Mouse (Mus musculus) erythroblast, embryonic 14.5 days (primary cell): Measurements from ENCODE around the gene Uncx. TPM values are rescaled to one million over a fixed set of nuclear protein-coding genes. Genes with fewer than 3 reads are reported as not detected.
"Not testable (repeated sequence)": the region's sequence is repeated elsewhere in the genome, so short reads cannot be mapped to it uniquely, and the experiment has no call there.

Experiments
- H3K27me3 ChIP-seq: 2 replicates; pipeline ENCODE4 v1.6.1; 2012; ENCODE audit warnings: inconsistent platforms; ENCODE audit not compliant: control insufficient read depth
- H3K36me3 ChIP-seq: 2 replicates; pipeline ENCODE4 v1.6.1; 2012; ENCODE audit warnings: mild to moderate bottlenecking, inconsistent platforms; ENCODE audit not compliant: control insufficient read depth
- H3K4me1 ChIP-seq: 2 replicates; pipeline ENCODE4 v1.6.1; 2012; ENCODE audit warnings: inconsistent platforms; ENCODE audit not compliant: control insufficient read depth
- H3K4me3 ChIP-seq: replicated peaks from 2 replicates; pipeline ENCODE3; 2012; ENCODE audit warnings: moderate library complexity, mild to moderate bottlenecking, inconsistent platforms
- H3K9me3 ChIP-seq: 2 replicates; pipeline ENCODE4 v1.6.1; 2012; ENCODE audit warnings: low read length, inconsistent platforms, mixed read lengths; ENCODE audit not compliant: control insufficient read depth
- GATA1 ChIP-seq: IDR thresholded peaks from 2 replicates; pipeline ENCODE4 v1.6.1; 2012; ENCODE audit warnings: low read length, inconsistent platforms, mixed read lengths
- TAL1 ChIP-seq: IDR thresholded peaks from 3 replicates; pipeline ENCODE4 v1.6.1; 2012; ENCODE audit warnings: low read length, inconsistent platforms, mixed read lengths
- polyA plus RNA-seq: library from polyadenylated mRNA; stranded (reverse); fragments of >175 nt; gene quantifications from 2 replicates; pipeline ENCODE4 v1.2.3, GENCODE M21; 2012

The Uncx gene
- polyA plus RNA-seq, 1 experiment, result not detected

DNA sequence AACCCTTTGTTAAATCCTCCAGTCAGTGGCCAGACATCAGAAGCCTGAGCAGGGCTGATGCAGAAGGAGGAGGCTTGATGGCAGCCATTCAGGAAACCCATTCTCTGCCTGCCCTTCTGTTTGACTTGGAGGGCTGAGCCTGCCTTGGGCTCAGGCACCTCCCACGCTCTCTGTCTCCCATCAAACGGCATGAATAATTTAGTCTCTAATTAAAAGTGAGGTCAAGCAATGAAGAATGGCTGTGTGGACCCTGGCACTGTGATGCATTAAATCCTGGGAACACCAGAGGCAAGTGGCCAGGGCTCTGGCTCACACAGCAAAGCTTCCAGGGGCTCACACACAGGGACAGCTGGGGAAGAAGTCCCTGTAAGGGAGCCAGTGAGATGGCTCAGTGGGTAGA lies 24.8 kb downstream of the Uncx start:
- H3K4me1 ChIP-seq, result no peaks in the 10 kb centered on the region
- no peak overlapping the region for H3K4me3 ChIP-seq
- peaks cover 53% of the 10 kb centered on the region for H3K27me3 ChIP-seq
- H3K9me3 ChIP-seq, result no peaks in the 10 kb centered on the region
- H3K36me3 ChIP-seq, result no peaks in the 10 kb centered on the region
- no peak for TF ChIP-seq TAL1
- no peak for TF ChIP-seq GATA1

DNA sequence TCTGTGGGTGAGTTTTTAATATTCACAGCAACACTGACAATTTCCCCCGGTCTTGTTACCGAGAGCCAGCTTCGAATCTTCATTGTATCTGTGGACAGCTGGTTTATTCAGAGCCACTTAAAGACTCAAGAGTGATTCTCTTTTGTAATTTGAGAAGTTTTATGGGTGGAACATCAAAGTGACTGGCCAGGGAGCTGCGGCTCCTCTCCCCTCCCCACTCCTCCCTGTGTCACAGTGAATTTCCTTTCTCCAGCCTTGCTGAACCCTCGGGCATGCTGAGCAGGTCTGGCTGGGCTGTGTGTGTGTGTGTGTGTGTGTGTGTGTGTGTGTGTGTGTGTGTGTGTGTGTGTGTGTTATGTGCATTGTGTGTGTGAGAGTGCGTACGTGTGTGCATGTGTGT lies 29.2 kb downstream of the Uncx start:
- Histone ChIP-seq H3K36me3 (no peaks in the 10 kb centered on the region), H3K9me3 (peaks cover 9% of the 10 kb centered on the region), H3K4me1 (no peaks in the 10 kb centered on the region), H3K4me3 (no peak overlapping the region), H3K27me3 (peaks cover 30% of the 10 kb centered on the region)
- TF ChIP-seq TAL1, result no peak
- no peak for TF ChIP-seq GATA1

DNA sequence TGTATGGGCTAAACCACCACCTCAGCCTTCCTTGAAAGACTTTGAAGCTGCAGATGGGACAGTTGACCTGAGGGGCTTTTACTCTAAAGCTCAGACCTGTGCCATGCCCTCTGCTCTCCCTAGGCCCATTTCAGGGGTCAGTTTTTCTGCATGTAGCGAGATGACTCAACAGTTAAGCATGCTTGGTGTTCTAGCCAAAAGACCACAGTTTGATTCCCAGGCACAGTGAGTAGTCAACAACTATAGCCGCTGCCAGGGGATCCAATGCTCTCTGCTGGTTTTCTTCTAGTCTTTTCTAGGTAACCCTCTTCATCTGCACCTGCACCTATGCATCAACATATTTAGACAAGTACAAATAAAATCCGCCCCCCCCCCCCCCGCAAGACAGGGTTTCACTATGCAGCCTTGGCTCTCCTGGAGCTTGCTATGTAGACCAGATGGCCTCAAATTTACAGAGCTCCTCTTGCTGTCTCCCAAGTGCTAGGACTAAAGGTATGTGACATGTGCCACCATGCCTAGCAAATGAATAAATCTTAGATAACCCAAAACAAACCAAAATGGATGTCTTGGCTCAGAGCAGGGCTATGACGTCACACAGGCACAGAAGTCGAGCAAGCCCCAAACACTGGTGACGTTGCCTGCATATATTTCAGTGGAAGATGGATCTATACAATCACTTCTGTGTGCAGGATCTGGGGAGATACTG lies 30.5 kb downstream of the Uncx start:
- Histone ChIP-seq H3K27me3 (peaks cover 29% of the 10 kb centered on the region), H3K9me3 (peaks cover 9% of the 10 kb centered on the region), H3K4me3 (no peak overlapping the region), H3K4me1 (no peaks in the 10 kb centered on the region), H3K36me3 (no peaks in the 10 kb centered on the region)
- no peak for TF ChIP-seq GATA1
- no peak for TF ChIP-seq TAL1

DNA sequence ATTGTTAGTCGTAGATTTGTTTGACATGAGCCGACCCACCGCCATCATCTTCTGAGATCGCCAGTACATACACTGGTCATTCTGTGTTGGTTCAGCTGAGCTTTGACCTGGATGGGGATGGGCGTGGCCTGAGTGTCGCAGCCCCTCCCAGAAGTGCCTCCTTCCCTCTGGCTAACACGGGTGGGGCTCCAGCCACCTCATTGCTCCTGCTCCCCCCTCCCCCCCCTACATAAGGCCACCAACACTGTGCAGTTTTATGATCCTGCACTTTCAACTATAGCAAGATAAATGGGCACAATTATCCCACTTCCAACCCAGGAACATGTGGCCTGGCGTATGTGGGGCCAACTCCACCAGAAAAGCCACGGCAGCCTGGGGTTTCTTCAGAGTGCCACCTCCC lies 31.8 kb downstream of the Uncx start:
- TF ChIP-seq GATA1, result no peak
- no peak for TF ChIP-seq TAL1
- H3K4me3 ChIP-seq, result no peak overlapping the region

DNA sequence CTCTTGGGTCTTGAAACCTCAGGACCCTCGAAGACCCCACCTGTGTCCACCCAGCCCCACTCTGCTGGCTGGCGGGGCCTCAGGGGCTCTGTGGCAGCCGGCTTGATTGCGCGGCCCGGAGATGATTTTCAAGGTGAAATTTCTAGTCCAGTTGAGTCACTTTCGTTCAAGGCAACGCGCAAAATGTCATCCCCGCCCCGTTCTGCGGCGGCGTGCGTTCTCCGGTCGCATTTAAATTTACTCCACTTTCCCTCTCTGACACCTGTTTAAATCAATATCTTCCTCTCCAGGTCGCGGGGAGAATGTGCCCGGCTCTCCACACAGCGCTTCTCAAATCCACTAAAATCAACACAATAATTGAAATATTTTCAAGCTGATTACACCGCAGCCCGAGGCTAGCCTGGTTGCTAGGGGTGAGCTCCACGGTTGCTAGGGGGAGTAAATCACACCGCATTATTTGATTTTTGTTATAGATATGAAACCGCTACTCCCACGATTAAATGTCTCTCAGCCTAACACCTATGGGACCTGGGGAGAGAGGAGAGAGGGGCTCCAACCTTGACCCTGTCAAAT lies 37.0 kb downstream of the Uncx start:
- Histone ChIP-seq H3K4me1 (no peaks in the 10 kb centered on the region), H3K9me3 (peaks cover 9% of the 10 kb centered on the region), H3K36me3 (no peaks in the 10 kb centered on the region), H3K4me3 (no peak overlapping the region), H3K27me3 (peaks cover 71% of the 10 kb centered on the region)
- TF ChIP-seq TAL1, result no peak
- TF ChIP-seq GATA1, result no peak

More for the DNA sequence above, 31.8 kb downstream of the Uncx start:
- Histone ChIP-seq H3K9me3 (peaks cover 9% of the 10 kb centered on the region), H3K27me3 (peaks cover 30% of the 10 kb centered on the region), H3K4me1 (no peaks in the 10 kb centered on the region), H3K36me3 (no peaks in the 10 kb centered on the region)

DNA sequence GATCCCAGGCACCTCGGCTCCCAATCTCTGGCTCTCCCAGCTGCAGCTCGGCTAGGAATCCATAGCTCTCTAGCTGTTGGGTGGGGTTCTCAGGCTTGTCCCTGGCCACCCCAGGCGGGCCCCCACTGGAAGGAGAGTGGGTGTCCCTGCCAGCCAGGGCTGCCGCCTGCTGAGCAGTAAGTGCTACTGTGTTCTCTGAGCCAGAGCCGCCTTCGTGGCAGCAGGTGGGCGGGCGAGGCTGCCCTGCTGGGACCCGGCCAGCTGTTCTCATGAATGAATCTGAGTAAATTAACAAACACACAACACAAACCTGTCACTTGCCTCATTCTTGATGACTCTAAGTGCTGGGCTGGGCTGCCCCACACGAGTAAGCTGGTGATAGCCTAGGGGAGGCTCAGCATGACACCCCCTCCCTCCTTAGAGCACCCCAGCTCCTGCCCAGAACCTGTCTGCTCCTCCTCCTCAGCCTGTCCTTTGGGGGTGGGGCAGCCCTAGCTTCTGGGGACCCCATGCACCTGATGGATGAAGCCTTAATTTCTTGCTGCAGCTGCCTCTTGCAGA lies 38.1 kb downstream of the Uncx start:
- peaks cover 83% of the 10 kb centered on the region for H3K27me3 ChIP-seq

DNA sequence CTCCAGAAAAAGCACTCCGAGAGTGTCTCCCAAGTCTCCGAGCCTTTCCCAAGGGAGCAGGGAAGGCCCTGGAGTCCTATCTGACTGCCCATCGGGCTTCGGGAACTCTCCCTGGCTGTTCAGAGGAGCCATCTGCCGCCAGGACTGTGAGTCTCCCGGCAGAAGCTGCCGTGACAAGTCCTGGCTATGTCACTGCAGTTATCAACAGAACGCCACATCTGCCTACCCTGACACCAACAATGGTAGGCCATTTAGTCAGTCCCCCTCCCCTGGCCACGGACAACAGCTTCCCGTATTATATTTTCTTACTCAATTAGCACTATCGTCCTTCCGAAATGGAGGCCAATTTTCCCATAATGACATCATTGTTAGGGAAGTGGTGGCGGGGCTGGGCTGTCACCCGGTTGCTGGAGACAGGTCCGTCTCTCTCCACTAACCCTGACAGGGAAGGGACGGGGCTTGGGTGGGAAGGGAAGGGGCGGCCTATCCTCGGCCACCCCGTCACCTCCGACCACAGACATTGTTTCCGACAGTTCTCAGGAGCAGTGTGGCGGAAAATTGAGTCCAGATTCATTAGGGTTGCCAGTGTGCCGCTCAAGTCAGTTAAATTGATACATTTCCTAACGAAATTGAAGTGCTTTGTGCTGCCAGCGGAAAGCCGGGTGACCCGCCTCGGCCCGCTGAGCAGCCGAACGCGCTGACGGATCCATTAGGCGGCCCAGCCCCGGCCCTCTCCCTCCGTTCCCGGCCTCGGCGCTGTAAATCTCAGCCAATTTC lies 41.9 kb downstream of the Uncx start:
- Histone ChIP-seq H3K36me3 (no peaks in the 10 kb centered on the region), H3K27me3 (peaks cover 68% of the 10 kb centered on the region), H3K4me1 (no peaks in the 10 kb centered on the region), H3K4me3 (no peak overlapping the region), H3K9me3 (peaks cover 9% of the 10 kb centered on the region; the same call in 1 of the 2 replicates)
- TF ChIP-seq GATA1 (no peak), TAL1 (no peak)

More for the DNA sequence above, 38.1 kb downstream of the Uncx start:
- TF ChIP-seq TAL1 (no peak), GATA1 (no peak)
- H3K36me3 ChIP-seq, result no peaks in the 10 kb centered on the region
- no peak overlapping the region for H3K4me3 ChIP-seq
- H3K4me1 ChIP-seq, result no peaks in the 10 kb centered on the region
- H3K9me3 ChIP-seq, result peaks cover 9% of the 10 kb centered on the region

DNA sequence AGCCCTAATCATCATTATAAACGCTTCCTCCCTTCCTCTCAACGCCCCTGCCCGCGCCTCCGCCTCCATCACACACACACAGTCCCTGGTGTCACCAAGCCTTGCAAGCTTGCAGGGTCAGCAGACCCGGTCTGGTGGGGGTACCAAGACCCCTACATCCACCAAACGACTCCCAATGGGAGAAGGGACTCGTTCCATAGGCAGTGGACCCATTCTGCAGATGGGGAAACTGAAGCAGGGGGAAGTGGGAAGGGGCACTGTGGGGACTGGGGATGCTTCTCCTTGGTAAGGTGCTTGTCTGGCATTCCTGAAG lies 42.4 kb downstream of the Uncx start:
- no peaks in the 10 kb centered on the region for H3K4me1 ChIP-seq
- no peaks in the 10 kb centered on the region for H3K36me3 ChIP-seq
- H3K9me3 ChIP-seq, result peaks cover 9% of the 10 kb centered on the region; the same call in 1 of the 2 replicates
- no peak overlapping the region for H3K4me3 ChIP-seq
- H3K27me3 ChIP-seq, result peaks cover 63% of the 10 kb centered on the region
- no peak for TF ChIP-seq GATA1

DNA sequence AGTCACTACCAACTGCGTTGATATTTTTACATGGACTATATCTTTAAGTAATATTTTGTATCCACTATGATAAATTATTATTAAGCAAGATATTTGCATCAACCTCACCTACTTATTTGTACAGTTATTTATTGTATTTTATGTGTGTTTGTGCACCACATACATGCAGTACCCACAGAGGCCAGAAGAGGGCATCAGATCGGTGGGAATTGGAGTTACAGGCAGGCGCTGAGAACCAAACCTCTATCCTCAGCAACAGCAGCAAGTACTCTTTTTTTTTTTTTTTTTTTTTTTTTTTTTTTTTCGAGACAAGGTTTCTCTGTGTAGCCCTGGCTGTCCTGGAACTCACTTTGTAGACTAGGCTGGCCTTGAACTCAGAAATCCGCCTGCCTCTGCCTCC lies 44.2 kb downstream of the Uncx start:
- H3K4me3 ChIP-seq, H3K36me3 ChIP-seq, H3K9me3 ChIP-seq, H3K4me1 ChIP-seq: not testable (repeated sequence)
- H3K27me3 ChIP-seq, result peaks cover 57% of the 10 kb centered on the region

DNA sequence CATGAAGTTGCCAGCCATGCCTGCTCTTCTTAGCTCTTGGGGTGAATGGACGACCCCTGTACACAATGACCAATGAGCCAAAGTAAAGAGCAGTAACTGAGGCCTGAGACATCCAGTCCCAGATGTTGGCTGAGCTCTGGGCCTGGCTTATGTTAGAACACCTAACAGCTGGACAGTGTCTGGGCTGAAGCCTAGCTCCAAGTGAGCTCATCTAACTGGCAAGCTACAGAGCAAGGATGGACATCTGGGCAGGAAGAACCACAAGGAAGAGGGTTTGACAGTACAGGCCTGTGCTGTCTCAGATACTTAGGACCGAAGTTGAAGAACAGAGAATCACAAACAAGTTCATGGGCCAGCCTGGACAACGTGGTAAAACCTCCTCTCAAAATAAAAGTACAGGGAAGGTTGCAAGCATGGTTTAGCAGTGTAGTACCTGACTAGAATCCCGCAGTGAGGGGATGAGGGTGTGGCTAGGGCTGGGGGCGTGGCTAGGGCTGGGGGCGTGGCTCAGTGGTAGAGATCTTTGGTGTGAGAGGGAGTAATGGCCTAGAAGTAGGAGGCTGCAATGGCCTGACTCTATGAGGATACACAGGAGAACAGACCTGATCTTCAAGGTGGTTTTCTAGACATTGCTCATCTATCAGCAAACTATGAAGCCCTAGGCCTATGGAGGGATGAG lies 47.5 kb downstream of the Uncx start:
- not testable (repeated sequence) for H3K4me3 ChIP-seq, H3K4me1 ChIP-seq, H3K9me3 ChIP-seq, H3K36me3 ChIP-seq
- peaks cover 49% of the 10 kb centered on the region for H3K27me3 ChIP-seq
